ENCODE assay signal across 14 mouse cellular contexts in genomic region chr1:184535691-184536090, GRCm38 (mm10).
DNase-seq lines count a peak whose midpoint lies in the region; ATAC-seq and TF ChIP-seq lines count a peak whose summit lies in the region.
"Had no signal": no experiment of that assay in that cellular context is flagged by ENCODE, and none has a peak within 500 bp of the region (broad histone marks: within the 10 kb centered on the region; RNA-seq: fewer than 3 reads in every experiment).

No protein-coding gene starts in this region.

- no peak for TF ChIP-seq POLR2A in spleen, adult 2 months (IDR thresholded peaks at IDR 0.05; ENCODE audit: low read depth, low read length)

- no peaks in the 10 kb centered on the region for H3K36me3 ChIP-seq in kidney, embryonic 14.5 days (ENCODE audit: control insufficient read depth, insufficient read depth, low read length)
- no peaks in the 10 kb centered on the region for H3K36me3 ChIP-seq in spleen, adult 2 months (ENCODE audit: control insufficient read depth, insufficient read depth, low read length)
- no peaks in the 10 kb centered on the region for H3K36me3 ChIP-seq in liver, postnatal 0 days (replicated peaks; ENCODE audit: insufficient read depth, low read length)
- no peaks in the 10 kb centered on the region for H3K36me3 ChIP-seq in forebrain, embryonic 10.5 days (replicated peaks)
- H3K36me3 ChIP-seq: heart, embryonic 15.5 days had no signal

- DNase-seq in kidney, adult 9 months, result peak; percentile 5
- no peak for DNase-seq in spleen, adult 2 months (ENCODE audit: low read depth in 1 of 2, low spot score in 2 of 2)
- DNase-seq in spleen, adult 18-20 months, result no peak
- no peak for DNase-seq in liver, postnatal 0 days
- no peak for DNase-seq in forebrain, embryonic 10.5 days (ENCODE audit: extremely low spot score, low spot score)
- no peak for DNase-seq in frontal cortex, postnatal 14 days (ENCODE audit: low spot score in 2 of 2)
- DNase-seq: adrenal gland, postnatal 36 days; cerebellum, postnatal 10 days; right cerebral cortex, postnatal 25 days; thymus, adult 18-20 months had no signal

- H3K27me3 ChIP-seq in kidney, embryonic 14.5 days (ENCODE audit: control insufficient read depth, insufficient read depth, low read length), result peaks cover 15% of the 10 kb centered on the region
- H3K27me3 ChIP-seq in spleen, adult 2 months (ENCODE audit: control insufficient read depth, insufficient read depth, low read length), result no peaks in the 10 kb centered on the region
- no peaks in the 10 kb centered on the region for H3K27me3 ChIP-seq in liver, postnatal 0 days (ENCODE audit: insufficient read depth, low read length)
- no peaks in the 10 kb centered on the region for H3K27me3 ChIP-seq in forebrain, embryonic 10.5 days (ENCODE audit: poor library complexity, severe bottlenecking)
- H3K27me3 ChIP-seq: forebrain, embryonic 13.5 days had no signal

- WGBS in kidney, embryonic 14.5 days, result 95% methylated on average over 3 of the region's 3 CpGs
- 52% methylated on average over 3 of the region's 3 CpGs for WGBS in spleen, adult 2 months
- WGBS in liver, postnatal 0 days (ENCODE audit: insufficient replicate concordance), result 65% methylated on average over 3 of the region's 3 CpGs
- WGBS in forebrain, embryonic 10.5 days, result 93% methylated on average over 3 of the region's 3 CpGs

- no peaks in the 10 kb centered on the region for H3K9me3 ChIP-seq in kidney, embryonic 14.5 days (ENCODE audit: control insufficient read depth, low read length)
- no peaks in the 10 kb centered on the region for H3K9me3 ChIP-seq in liver, postnatal 0 days (ENCODE audit: low read length)
- H3K9me3 ChIP-seq in forebrain, embryonic 10.5 days, result no peaks in the 10 kb centered on the region
- H3K9me3 ChIP-seq: forebrain, embryonic 13.5 days; heart, embryonic 15.5 days had no signal

- H3K4me3 ChIP-seq in kidney, embryonic 14.5 days (ENCODE audit: low read length), result no peak overlapping the region
- H3K4me3 ChIP-seq in spleen, adult 2 months (ENCODE audit: extremely low read depth, insufficient read depth, insufficient read length), result no peak overlapping the region
- no peak overlapping the region for H3K4me3 ChIP-seq in liver, postnatal 0 days (ENCODE audit: low read depth, low read length)
- no peak overlapping the region for H3K4me3 ChIP-seq in forebrain, embryonic 10.5 days
- H3K4me3 ChIP-seq: forebrain, embryonic 13.5 days; heart, embryonic 15.5 days had no signal

- no peak overlapping the region for H3K27ac ChIP-seq in kidney, embryonic 14.5 days (ENCODE audit: low read depth, low read length)
- H3K27ac ChIP-seq in spleen, adult 2 months (ENCODE audit: insufficient read depth, low read length), result peak overlapping the region; percentile 55; the same call in 1 of the 2 replicates
- H3K27ac ChIP-seq in liver, postnatal 0 days (ENCODE audit: low read depth), result peak overlapping the region; percentile 63
- H3K27ac ChIP-seq in forebrain, embryonic 10.5 days, result no peak overlapping the region
- H3K27ac ChIP-seq: forebrain, embryonic 13.5 days; heart, embryonic 15.5 days had no signal

- TF ChIP-seq CTCF in spleen, adult 2 months (IDR thresholded peaks at IDR 0.05; ENCODE audit: extremely low read depth, insufficient read depth, insufficient read length, insufficient replicate concordance), result no peak
- TF ChIP-seq CTCF in liver, postnatal 0 days (IDR thresholded peaks at IDR 0.05; ENCODE audit: low read depth), result no peak

- no peak for ATAC-seq in kidney, embryonic 14.5 days (ENCODE audit: low FRiP score, low TSS enrichment)
- peak; percentile 12; the same call in 1 of the 2 replicates for ATAC-seq in liver, postnatal 0 days
- ATAC-seq: forebrain, embryonic 13.5 days; inflammation-experienced regulatory T-cells, adult 6 months had no signal

- no peak for TF ChIP-seq EP300 in liver, postnatal 0 days (IDR thresholded peaks at IDR 0.05; ENCODE audit: low read depth)

- no peak overlapping the region for H3K9ac ChIP-seq in kidney, embryonic 14.5 days (ENCODE audit: low read depth, low read length)
- no peak overlapping the region for H3K9ac ChIP-seq in liver, postnatal 0 days (replicated peaks)
- H3K9ac ChIP-seq: forebrain, embryonic 13.5 days; heart, embryonic 15.5 days had no signal

- no peak overlapping the region for H3K4me2 ChIP-seq in kidney, embryonic 14.5 days (replicated peaks; ENCODE audit: low read depth, low read length)
- H3K4me2 ChIP-seq in liver, postnatal 0 days (ENCODE audit: low read depth, low read length), result no peak overlapping the region
- H3K4me2 ChIP-seq: forebrain, embryonic 13.5 days; heart, embryonic 15.5 days had no signal

- no peaks in the 10 kb centered on the region for H3K4me1 ChIP-seq in kidney, embryonic 14.5 days (ENCODE audit: control insufficient read depth, insufficient read depth, low read length)
- H3K4me1 ChIP-seq in spleen, adult 2 months (ENCODE audit: control insufficient read depth, insufficient read depth, insufficient read length), result no peaks in the 10 kb centered on the region
- 0 out of 2 replicates have a peak, but pooled peaks cover 3% of the 10 kb centered on the region for H3K4me1 ChIP-seq in liver, postnatal 0 days (ENCODE audit: insufficient read depth)
- no peaks in the 10 kb centered on the region for H3K4me1 ChIP-seq in forebrain, embryonic 10.5 days
- H3K4me1 ChIP-seq: forebrain, embryonic 13.5 days; heart, embryonic 15.5 days had no signal

Comparison
In these comparisons a context has a peak if more than half of its experiments do, and no peak if none do; other contexts are left out.
1. H3K27ac ChIP-seq: peak in spleen, adult 2 months (single experiment) and liver, postnatal 0 days (single experiment); none in kidney, embryonic 14.5 days (single experiment) and forebrain, embryonic 10.5 days (single experiment).